Mouse (Mus musculus): ENCODE measurements at regions not wholly inside any gene's neighbourhood (a gene's known extent, or its start where the extent isn't known, plus 50 kb on each side); places are given as distances from the start of the nearest gene placed in this dataset.

DNA sequence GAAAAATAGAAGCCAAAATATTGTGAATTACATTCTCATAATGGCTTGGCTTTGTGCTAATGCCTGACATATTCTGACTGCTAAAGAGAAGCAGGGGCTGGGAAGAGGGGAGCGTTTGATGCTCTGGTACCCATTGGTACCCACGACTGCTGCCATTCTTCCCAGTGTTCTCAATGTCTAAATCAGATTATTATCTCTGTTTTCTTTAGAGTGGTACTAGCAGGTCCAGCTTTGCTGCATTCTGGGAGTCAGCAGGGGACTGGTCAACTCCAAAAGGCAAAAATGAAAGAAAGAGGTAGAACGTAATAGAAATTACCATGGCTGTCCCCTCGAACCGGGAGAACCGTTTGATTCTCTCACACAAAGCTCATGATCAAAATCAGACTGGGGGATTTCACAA is 62.6 kb upstream of the Otx2 start:
- in situ Hi-C loops (cut with MboI; ENCODE audit: low pct_ligation_motif_present, low pct_unique_long_range_greater_than_20kb, low sequenced_read_pairs), result no loop called here
- TF ChIP-seq CTCF (conservative IDR thresholded peaks at IDR 0.05 in 1 of 2, IDR thresholded peaks at IDR 0.05 in 1 of 2; ENCODE audit: low read depth in 2 of 2, low read length in 2 of 2) (no peak), GABPA (IDR thresholded peaks at IDR 0.05; ENCODE audit: insufficient replicate concordance, low read depth, low read length) (no peak), IRF4 (IDR thresholded peaks at IDR 0.05; ENCODE audit: low read depth, low read length) (no peak), RAD21 (IDR thresholded peaks at IDR 0.05; ENCODE audit: low read depth, low read length) (no peak)
- no peaks in the 10 kb centered on the region for H3K36me3 ChIP-seq (replicated peaks in 1 of 2; ENCODE audit: control insufficient read depth in 1 of 2, insufficient read depth in 1 of 2, low read length in 1 of 2)
- H3K79me2 ChIP-seq (replicated peaks; ENCODE audit: control insufficient read depth, extremely low read depth, insufficient read depth, poor library complexity, severe bottlenecking), result no peaks in the 10 kb centered on the region
- H3K4me1 ChIP-seq (ENCODE audit: control insufficient read depth in 1 of 2, insufficient read depth in 2 of 2), result peaks cover 0 to 11% of the 10 kb centered on the region in 2 experiments; a peak in 1 of 4 replicates
- DNase-seq (ENCODE audit: extremely low read depth), result no peak
- no peak overlapping the region for H3K4me2 ChIP-seq (ENCODE audit: insufficient read depth, low read depth, poor library complexity, severe bottlenecking)
- no peaks in the 10 kb centered on the region for H3K27me3 ChIP-seq (replicated peaks)
- H3K9me3 ChIP-seq (replicated peaks; ENCODE audit: low read length), result no peaks in the 10 kb centered on the region
- dilution Hi-C loops (cut with MboI; ENCODE audit: extremely low pct_ligation_motif_present, extremely low pct_unique_long_range_greater_than_20kb, low sequenced_read_pairs), result no loop called here
- H3K9ac ChIP-seq (ENCODE audit: insufficient read depth, low read depth), result no peak overlapping the region
- H3K4me3 ChIP-seq (replicated peaks in 1 of 3; ENCODE audit: low read depth in 2 of 3, low read length in 2 of 3, poor library complexity in 1 of 3), result no peak overlapping the region
- H3K27ac ChIP-seq (ENCODE audit: insufficient read depth, low read depth), result no peak overlapping the region

DNA sequence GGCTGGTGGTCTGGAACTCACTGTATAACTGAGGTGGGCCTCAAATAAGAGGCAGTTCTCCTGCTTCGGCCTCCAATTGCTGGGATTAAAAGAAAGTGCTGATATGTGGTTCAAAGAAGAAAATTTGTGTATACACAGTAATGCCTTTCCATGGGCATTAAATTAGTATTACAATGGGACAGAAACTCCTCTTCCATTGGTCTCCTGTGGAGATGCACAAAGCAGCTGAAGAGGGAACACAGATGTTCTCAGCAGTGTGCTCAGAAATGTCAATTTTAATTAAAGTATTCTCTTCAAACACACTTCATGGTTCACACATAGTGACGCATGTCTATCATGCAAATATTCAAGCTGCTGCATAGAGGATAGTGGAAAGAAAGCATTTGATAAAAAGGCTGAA is 56.4 kb upstream of the Otx2 start:
- Histone ChIP-seq H3K27me3 (replicated peaks) (no peaks in the 10 kb centered on the region), H3K4me3 (replicated peaks in 1 of 3; ENCODE audit: low read depth in 2 of 3, low read length in 2 of 3, poor library complexity in 1 of 3) (no peak overlapping the region), H3K4me1 (ENCODE audit: control insufficient read depth in 1 of 2, insufficient read depth in 2 of 2) (peaks cover 0 to 3% of the 10 kb centered on the region in 2 experiments; a peak in 1 of 4 replicates), H3K9ac (ENCODE audit: insufficient read depth, low read depth) (no peak overlapping the region), H3K79me2 (replicated peaks; ENCODE audit: control insufficient read depth, extremely low read depth, insufficient read depth, poor library complexity, severe bottlenecking) (no peaks in the 10 kb centered on the region), H3K9me3 (replicated peaks; ENCODE audit: low read length) (peaks cover 2% of the 10 kb centered on the region), H3K4me2 (ENCODE audit: insufficient read depth, low read depth, poor library complexity, severe bottlenecking) (no peak overlapping the region), H3K36me3 (replicated peaks in 1 of 2; ENCODE audit: control insufficient read depth in 1 of 2, insufficient read depth in 1 of 2, low read length in 1 of 2) (no peaks in the 10 kb centered on the region), H3K27ac (ENCODE audit: insufficient read depth, low read depth) (no peak overlapping the region)
- dilution Hi-C loops (cut with MboI; ENCODE audit: extremely low pct_ligation_motif_present, extremely low pct_unique_long_range_greater_than_20kb, low sequenced_read_pairs) (no loop called here), in situ Hi-C loops (cut with MboI; ENCODE audit: low pct_ligation_motif_present, low pct_unique_long_range_greater_than_20kb, low sequenced_read_pairs) (no loop called here)
- DNase-seq (ENCODE audit: extremely low read depth), result no peak
- TF ChIP-seq SIN3A (IDR thresholded peaks at IDR 0.05; ENCODE audit: low read length) (no peak), ETS1 (conservative IDR thresholded peaks at IDR 0.05; ENCODE audit: low read depth, low read length) (no peak), GABPA (IDR thresholded peaks at IDR 0.05; ENCODE audit: insufficient replicate concordance, low read depth, low read length) (no peak), JUN (IDR thresholded peaks at IDR 0.05; ENCODE audit: insufficient read depth, low read depth, low read length) (no peak), PAX5 (IDR thresholded peaks at IDR 0.05; ENCODE audit: low read length) (no peak), POLR2AphosphoS2 (IDR thresholded peaks at IDR 0.05; ENCODE audit: low read depth, low read length) (no peak), ZKSCAN1 (IDR thresholded peaks at IDR 0.05; ENCODE audit: borderline replicate concordance, low read depth, low read length) (no peak), MAX (IDR thresholded peaks at IDR 0.05; ENCODE audit: low read length) (no peak), USF1 (IDR thresholded peaks at IDR 0.05; ENCODE audit: low read depth, low read length) (no peak), MAZ (IDR thresholded peaks at IDR 0.05; ENCODE audit: low read depth, low read length) (no peak), EP300 (IDR thresholded peaks at IDR 0.05; ENCODE audit: low read length) (no peak), CHD1 (IDR thresholded peaks at IDR 0.05; ENCODE audit: low read depth, low read length) (no peak), ZNF384 (IDR thresholded peaks at IDR 0.05; ENCODE audit: low read depth, low read length) (no peak), MYC (IDR thresholded peaks at IDR 0.05; ENCODE audit: low read depth, low read length) (no peak), MAFK (IDR thresholded peaks at IDR 0.05; ENCODE audit: insufficient replicate concordance, low read length) (no peak)
